Mouse (Mus musculus) midbrain, embryonic 14.5 days (tissue): ENCODE data around the gene Tmem107. TPM values are rescaled to one million over a fixed set of nuclear protein-coding genes. Genes with fewer than 3 reads are reported as not detected.

Source experiments
- ATAC-seq: fragments of 200-750 bp; cut with Nextera tagmentation; 2 replicates; pipeline ENCODE4 v1.8.0; 2017; ENCODE audit warnings: moderate number of reproducible peaks, moderate library complexity; ENCODE audit not compliant: low FRiP score, low TSS enrichment
- DNase-seq: peaks from one replicate; pipeline ENCODE4 v3.0.0-alpha.2; 2015
- H3K27ac ChIP-seq: fragments of 300-500 bp; sonication (generic); replicated peaks from 2 replicates; pipeline ENCODE4 v1.5.1; 2014; ENCODE audit warnings: mild to moderate bottlenecking, low read depth, low read length, moderate library complexity
- H3K27me3 ChIP-seq: fragments of 300-500 bp; sonication (generic); 2 replicates; pipeline ENCODE4 v1.6.1; 2014; ENCODE audit warnings: low read length, control low read depth, mixed read lengths; ENCODE audit not compliant: control insufficient read depth, insufficient read depth
- H3K36me3 ChIP-seq: fragments of 300-500 bp; sonication (generic); 2 replicates; pipeline ENCODE4 v1.6.1; 2014; ENCODE audit warnings: low read length, control low read depth; ENCODE audit not compliant: control insufficient read depth, insufficient read depth
- H3K4me1 ChIP-seq: fragments of 300-500 bp; sonication (generic); 2 replicates; pipeline ENCODE4 v1.6.1; 2014; ENCODE audit warnings: mild to moderate bottlenecking, antibody characterized with exemption, low read length, control low read depth; ENCODE audit not compliant: control insufficient read depth, insufficient read depth
- H3K4me2 ChIP-seq: fragments of 300-500 bp; sonication (generic); 2 replicates; pipeline ENCODE4 v1.6.1; 2014; ENCODE audit warnings: mild to moderate bottlenecking, low read length, moderate library complexity
- H3K4me3 ChIP-seq: fragments of 300-500 bp; sonication (generic); replicated peaks from 2 replicates; pipeline ENCODE4 v1.5.1; 2014; ENCODE audit warnings: low read depth, low read length
- H3K9ac ChIP-seq: fragments of 300-500 bp; sonication (generic); replicated peaks from 2 replicates; pipeline ENCODE4 v1.6.1; 2014; ENCODE audit warnings: mild to moderate bottlenecking, low read length, moderate library complexity
- H3K9me3 ChIP-seq: fragments of 300-500 bp; sonication (generic); 2 replicates; pipeline ENCODE4 v1.6.1; 2016; ENCODE audit warnings: low read length, control low read depth, mixed read lengths; ENCODE audit not compliant: control insufficient read depth
- WGBS: fragments of 180-500 bp; shearing (Covaris S2); extraction: QIAGEN DNeasy Blood & Tissue Kit; methylation state at CpG from one replicate; pipeline ENCODE4 v1.1.7; 2014; 5-methylcytosine and 5-hydroxymethylcytosine counted together
- polyA plus RNA-seq: library from polyadenylated mRNA; unstranded; fragments of >200 nt; fragmentation: Nextera tagmentation; extraction: Ambion mirVana; gene quantifications from 2 replicates; pipeline ENCODE4 v1.2.1, GENCODE M21; 2014

Tmem107 gene
- polyA plus RNA-seq, 1 experiment from 2014 or later = 28.0 TPM

- H3K27ac ChIP-seq = peak overlapping the region; percentile 80
- no peaks in the 10 kb centered on the region for H3K27me3 ChIP-seq
- H3K9me3 ChIP-seq = no peaks in the 10 kb centered on the region
- DNase-seq = peak; percentile 92
- H3K9ac ChIP-seq = peak overlapping the region; percentile 67
- peak overlapping the region; percentile 67 for H3K4me3 ChIP-seq
- peaks cover 30% of the 10 kb centered on the region for H3K36me3 ChIP-seq
- peak overlapping the region; percentile 64 for H3K4me2 ChIP-seq
- peaks cover 17% of the 10 kb centered on the region for H3K4me1 ChIP-seq
- peak; percentile 51; the same call in 1 of the 2 replicates for ATAC-seq
- WGBS = under 1% methylated on average over 34 of the region's 34 CpGs
Measured at GRCm38 (mm10) chr11:69037231-69038061, 33.2 kb upstream of the Tmem107 start.

- Histone ChIP-seq H3K4me1 (peaks cover 17% of the 10 kb centered on the region), H3K9ac (no peak overlapping the region), H3K27me3 (no peaks in the 10 kb centered on the region), H3K9me3 (no peaks in the 10 kb centered on the region), H3K36me3 (peaks cover 23% of the 10 kb centered on the region), H3K4me2 (peak overlapping the region; percentile 71; the same call in 1 of the 2 replicates), H3K27ac (no peak overlapping the region), H3K4me3 (no peak overlapping the region)
- no peak for ATAC-seq
- WGBS = 72% methylated on average over 5 of the region's 5 CpGs
- no peak for DNase-seq
Measured at GRCm38 (mm10) chr11:69038173-69038572, 32.4 kb upstream of the Tmem107 start.

- Histone ChIP-seq H3K4me3 (peak within 1 kb of the TSS; percentile 58), H3K4me1 (peaks cover 6% of the 10 kb centered on the region; the same call in 1 of the 2 replicates), H3K27me3 (no peaks in the 10 kb centered on the region), H3K4me2 (peak within 1 kb of the TSS; percentile 98), H3K9ac (peak within 1 kb of the TSS; percentile 20), H3K36me3 (no peaks in the 10 kb centered on the region), H3K9me3 (no peaks in the 10 kb centered on the region), H3K27ac (no peak within 1 kb of the TSS)
- peak; percentile 75 for ATAC-seq
- under 1% methylated on average over 54 of the region's 54 CpGs for WGBS
- peak; percentile 96 for DNase-seq
Measured at GRCm38 (mm10) chr11:69045531-69046394, 24.8 kb upstream of the Tmem107 start, which contains the start of gene Aurkb. Gene Aurkb, plus strand, starts transcription at chr11:69045647.

- H3K4me3 ChIP-seq = peak overlapping the region; percentile 58
- peak overlapping the region; percentile 98 for H3K4me2 ChIP-seq
- no peaks in the 10 kb centered on the region for H3K27me3 ChIP-seq
- ATAC-seq (no peak), DNase-seq (no peak)
- H3K27ac ChIP-seq = no peak overlapping the region
- 19% methylated on average over 9 of the region's 9 CpGs for WGBS
- H3K9ac ChIP-seq = peak overlapping the region; percentile 20; the same call in 1 of the 2 replicates
- no peaks in the 10 kb centered on the region for H3K36me3 ChIP-seq
- peaks cover 6% of the 10 kb centered on the region; the same call in 1 of the 2 replicates for H3K4me1 ChIP-seq
- no peaks in the 10 kb centered on the region for H3K9me3 ChIP-seq
Measured at GRCm38 (mm10) chr11:69046395-69046774, 24.2 kb upstream of the Tmem107 start.

GRCm38 (mm10) chr11:69047592-69047991 is 23.0 kb upstream of the Tmem107 start:
- DNase-seq (no peak), ATAC-seq (no peak)
- 92% methylated on average over 12 of the region's 12 CpGs for WGBS
- no peaks in the 10 kb centered on the region for H3K9me3 ChIP-seq
- H3K4me2 ChIP-seq = peak overlapping the region; percentile 98; the same call in 1 of the 2 replicates
- no peak overlapping the region for H3K27ac ChIP-seq
- H3K4me1 ChIP-seq = peaks cover 6% of the 10 kb centered on the region; the same call in 1 of the 2 replicates
- no peak overlapping the region for H3K4me3 ChIP-seq
- H3K9ac ChIP-seq = no peak overlapping the region
- no peaks in the 10 kb centered on the region for H3K27me3 ChIP-seq
- H3K36me3 ChIP-seq = no peaks in the 10 kb centered on the region

GRCm38 (mm10) chr11:69048151-69048550 is 22.5 kb upstream of the Tmem107 start:
- no peak overlapping the region for H3K9ac ChIP-seq
- 94% methylated on average over 14 of the region's 14 CpGs for WGBS
- peaks cover 6% of the 10 kb centered on the region; the same call in 1 of the 2 replicates for H3K4me1 ChIP-seq
- H3K9me3 ChIP-seq = no peaks in the 10 kb centered on the region
- no peak for DNase-seq
- H3K36me3 ChIP-seq = no peaks in the 10 kb centered on the region
- H3K4me3 ChIP-seq = no peak overlapping the region
- H3K27ac ChIP-seq = no peak overlapping the region
- ATAC-seq = no peak
- no peak overlapping the region for H3K4me2 ChIP-seq
- no peaks in the 10 kb centered on the region for H3K27me3 ChIP-seq

GRCm38 (mm10) chr11:69050748-69051147 is 19.9 kb upstream of the Tmem107 start:
- H3K36me3 ChIP-seq = no peaks in the 10 kb centered on the region
- H3K9ac ChIP-seq = no peak overlapping the region
- no peaks in the 10 kb centered on the region for H3K27me3 ChIP-seq
- H3K4me3 ChIP-seq = no peak overlapping the region
- ATAC-seq (no peak), DNase-seq (no peak)
- WGBS = 88% methylated on average over 8 of the region's 8 CpGs
- no peak overlapping the region for H3K4me2 ChIP-seq
- H3K4me1 ChIP-seq = peaks cover 5% of the 10 kb centered on the region; the same call in 1 of the 2 replicates
- H3K27ac ChIP-seq = no peak overlapping the region
- H3K9me3 ChIP-seq = no peaks in the 10 kb centered on the region

- H3K4me3 ChIP-seq = no peak overlapping the region
- no peak for ATAC-seq
- no peak overlapping the region for H3K9ac ChIP-seq
- no peaks in the 10 kb centered on the region for H3K36me3 ChIP-seq
- H3K27ac ChIP-seq = no peak overlapping the region
- H3K4me2 ChIP-seq = no peak overlapping the region
- 62% methylated on average over 4 of the region's 4 CpGs for WGBS
- no peaks in the 10 kb centered on the region for H3K27me3 ChIP-seq
- H3K4me1 ChIP-seq = no peaks in the 10 kb centered on the region
- no peak for DNase-seq
- H3K9me3 ChIP-seq = no peaks in the 10 kb centered on the region
Measured at GRCm38 (mm10) chr11:69051771-69052170, 18.8 kb upstream of the Tmem107 start.
